Mouse (Mus musculus): ENCODE measurements around the gene Gm973. TPM values are rescaled to one million over a fixed set of nuclear protein-coding genes. Genes with fewer than 3 reads are reported as not detected.

The Gm973 gene
- polyA plus RNA-seq, 1 experiment from 2014 or later: 0.42 TPM

DNA sequence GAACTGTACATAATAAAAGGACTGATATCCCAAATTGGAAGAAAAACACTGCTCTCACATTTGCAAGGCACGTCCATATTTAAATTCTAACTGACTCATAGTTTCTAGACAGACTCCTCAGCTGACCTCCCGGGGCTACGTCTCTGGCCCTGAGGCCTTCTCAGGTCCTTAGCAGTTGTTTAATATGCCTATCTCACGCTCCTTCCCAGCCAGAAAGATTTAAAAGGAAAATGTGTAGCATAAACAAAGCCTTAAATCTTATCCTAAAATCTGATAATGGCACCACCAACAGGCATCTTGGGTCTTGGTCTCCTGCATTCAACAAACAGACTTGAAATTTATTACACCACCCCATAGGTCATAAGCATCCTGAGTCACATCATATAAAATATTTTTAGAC is 62.7 kb downstream of the Gm973 start:
- 0 out of 2 replicates have a peak overlapping the region, but pooled peaks have one; percentile 71 for H3K27ac ChIP-seq (ENCODE audit: low read depth)
- H3K4me1 ChIP-seq (replicated peaks; ENCODE audit: control insufficient read depth, insufficient read depth, low read length): peaks cover 33% of the 10 kb centered on the region
- H3K9ac ChIP-seq (ENCODE audit: low read length): no peak overlapping the region
- ATAC-seq (replicated peaks; ENCODE audit: low FRiP score, low TSS enrichment, low read depth) (no peak), DNase-seq (ENCODE audit: low spot score) (no peak)
- no peak overlapping the region for H3K4me3 ChIP-seq (ENCODE audit: low read depth, low read length)
- H3K9me3 ChIP-seq (ENCODE audit: control insufficient read depth, low read length): no peaks in the 10 kb centered on the region
- 37% methylated on average over 4 of the region's 4 CpGs for WGBS
- H3K4me2 ChIP-seq (ENCODE audit: low read length): no peak overlapping the region
- no peaks in the 10 kb centered on the region for H3K36me3 ChIP-seq (ENCODE audit: control insufficient read depth, insufficient read depth, low read length)
- no peaks in the 10 kb centered on the region for H3K27me3 ChIP-seq (replicated peaks; ENCODE audit: control insufficient read depth, insufficient read depth, low read length)

DNA sequence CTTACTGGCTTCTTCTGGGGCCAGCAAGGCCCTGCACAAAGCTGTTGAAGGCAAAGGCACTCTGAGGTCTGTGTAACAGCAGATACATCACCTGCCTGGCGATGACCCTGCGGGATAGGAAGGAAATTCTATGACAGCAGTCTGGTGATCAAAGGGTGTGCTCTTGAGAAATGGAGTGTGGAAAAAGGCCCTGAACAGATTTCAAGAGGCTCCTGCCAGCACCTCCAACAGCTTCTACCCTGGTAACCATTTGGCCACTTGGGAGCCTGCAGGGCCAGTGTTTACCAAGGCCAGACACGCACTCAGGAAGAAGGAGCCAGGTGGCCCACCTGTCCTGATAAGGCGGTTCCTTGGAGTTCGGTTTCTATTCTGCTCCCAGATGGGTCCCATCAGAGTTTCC is 63.3 kb downstream of the Gm973 start:
- peak overlapping the region; percentile 18; the same call in 1 of the 2 replicates for H3K4me2 ChIP-seq (ENCODE audit: low read length)
- no peak overlapping the region for H3K9ac ChIP-seq (ENCODE audit: low read length)
- H3K27me3 ChIP-seq (replicated peaks; ENCODE audit: control insufficient read depth, insufficient read depth, low read length): no peaks in the 10 kb centered on the region
- peak overlapping the region; percentile 71 for H3K27ac ChIP-seq (ENCODE audit: low read depth)
- H3K4me1 ChIP-seq (replicated peaks; ENCODE audit: control insufficient read depth, insufficient read depth, low read length): peaks cover 30% of the 10 kb centered on the region
- DNase-seq (ENCODE audit: low spot score) (no peak), ATAC-seq (replicated peaks; ENCODE audit: low FRiP score, low TSS enrichment, low read depth) (no peak)
- H3K36me3 ChIP-seq (ENCODE audit: control insufficient read depth, insufficient read depth, low read length): no peaks in the 10 kb centered on the region
- no peaks in the 10 kb centered on the region for H3K9me3 ChIP-seq (ENCODE audit: control insufficient read depth, low read length)
- no peak overlapping the region for H3K4me3 ChIP-seq (ENCODE audit: low read depth, low read length)
- WGBS: 28% methylated on average over 5 of the region's 5 CpGs

- Histone ChIP-seq H3K36me3 (ENCODE audit: control insufficient read depth, insufficient read depth, low read length) (no peaks in the 10 kb centered on the region), H3K27me3 (replicated peaks; ENCODE audit: control insufficient read depth, insufficient read depth, low read length) (no peaks in the 10 kb centered on the region), H3K4me2 (ENCODE audit: low read length) (peak overlapping the region; percentile 3; the same call in 1 of the 2 replicates), H3K4me1 (replicated peaks; ENCODE audit: control insufficient read depth, insufficient read depth, low read length) (peaks cover 24% of the 10 kb centered on the region), H3K4me3 (ENCODE audit: low read depth, low read length) (no peak overlapping the region), H3K27ac (ENCODE audit: low read depth) (peak overlapping the region; percentile 71), H3K9ac (ENCODE audit: low read length) (no peak overlapping the region), H3K9me3 (ENCODE audit: control insufficient read depth, low read length) (no peaks in the 10 kb centered on the region)
- DNase-seq (ENCODE audit: low spot score) (peak; percentile 74), ATAC-seq (replicated peaks; ENCODE audit: low FRiP score, low TSS enrichment, low read depth) (peak; percentile 87)
- WGBS: 9% methylated on average over 8 of the region's 8 CpGs
Observed at GRCm38 (mm10) chr1:59580131-59580751, 64.2 kb downstream of the Gm973 start.

- peak overlapping the region; percentile 71; the same call in 1 of the 2 replicates for H3K27ac ChIP-seq (ENCODE audit: low read depth)
Observed at GRCm38 (mm10) chr1:59580880-59581279, 64.8 kb downstream of the Gm973 start.

GRCm38 (mm10) chr1:59584656-59585410 is 68.8 kb downstream of the Gm973 start:
- Histone ChIP-seq H3K4me3 (ENCODE audit: low read depth, low read length) (no peak overlapping the region), H3K4me2 (ENCODE audit: low read length) (peak overlapping the region; percentile 38), H3K27ac (ENCODE audit: low read depth) (no peak overlapping the region), H3K4me1 (replicated peaks; ENCODE audit: control insufficient read depth, insufficient read depth, low read length) (peaks cover 11% of the 10 kb centered on the region), H3K9me3 (ENCODE audit: control insufficient read depth, low read length) (no peaks in the 10 kb centered on the region), H3K36me3 (ENCODE audit: control insufficient read depth, insufficient read depth, low read length) (no peaks in the 10 kb centered on the region), H3K27me3 (replicated peaks; ENCODE audit: control insufficient read depth, insufficient read depth, low read length) (no peaks in the 10 kb centered on the region), H3K9ac (ENCODE audit: low read length) (no peak overlapping the region)
- WGBS: 19% methylated on average over 18 of the region's 18 CpGs
- DNase-seq (ENCODE audit: low spot score): peak; percentile 83
- ATAC-seq (replicated peaks; ENCODE audit: low FRiP score, low TSS enrichment, low read depth): no peak

More at GRCm38 (mm10) chr1:59580880-59581279, 64.8 kb downstream of the Gm973 start:
- Histone ChIP-seq H3K36me3 (ENCODE audit: control insufficient read depth, insufficient read depth, low read length) (no peaks in the 10 kb centered on the region), H3K27me3 (replicated peaks; ENCODE audit: control insufficient read depth, insufficient read depth, low read length) (no peaks in the 10 kb centered on the region), H3K9me3 (ENCODE audit: control insufficient read depth, low read length) (no peaks in the 10 kb centered on the region), H3K9ac (ENCODE audit: low read length) (no peak overlapping the region), H3K4me3 (ENCODE audit: low read depth, low read length) (no peak overlapping the region), H3K4me2 (ENCODE audit: low read length) (no peak overlapping the region), H3K4me1 (replicated peaks; ENCODE audit: control insufficient read depth, insufficient read depth, low read length) (peaks cover 25% of the 10 kb centered on the region)
- no peak for ATAC-seq (replicated peaks; ENCODE audit: low FRiP score, low TSS enrichment, low read depth)
- 53% methylated on average over 3 of the region's 3 CpGs for WGBS
- no peak for DNase-seq (ENCODE audit: low spot score)

- Histone ChIP-seq H3K36me3 (ENCODE audit: control insufficient read depth, insufficient read depth, low read length) (no peaks in the 10 kb centered on the region), H3K27me3 (replicated peaks; ENCODE audit: control insufficient read depth, insufficient read depth, low read length) (peaks cover 19% of the 10 kb centered on the region), H3K4me1 (replicated peaks; ENCODE audit: control insufficient read depth, insufficient read depth, low read length) (peaks cover 13% of the 10 kb centered on the region; the same call in 1 of the 2 replicates), H3K4me2 (ENCODE audit: low read length) (no peak overlapping the region), H3K4me3 (ENCODE audit: low read depth, low read length) (no peak overlapping the region), H3K9ac (ENCODE audit: low read length) (no peak overlapping the region), H3K27ac (ENCODE audit: low read depth) (no peak overlapping the region), H3K9me3 (ENCODE audit: control insufficient read depth, low read length) (no peaks in the 10 kb centered on the region)
- ATAC-seq (replicated peaks; ENCODE audit: low FRiP score, low TSS enrichment, low read depth): no peak
- no peak for DNase-seq (ENCODE audit: low spot score)
- WGBS: 50% methylated on average over 1 of the region's 1 CpGs
Observed at GRCm38 (mm10) chr1:59589271-59589670, 73.2 kb downstream of the Gm973 start.

- H3K27me3 ChIP-seq (replicated peaks; ENCODE audit: control insufficient read depth, insufficient read depth, low read length): peaks cover 19% of the 10 kb centered on the region
- H3K9ac ChIP-seq (ENCODE audit: low read length): no peak overlapping the region
- no peak for ATAC-seq (replicated peaks; ENCODE audit: low FRiP score, low TSS enrichment, low read depth)
- H3K9me3 ChIP-seq (ENCODE audit: control insufficient read depth, low read length): no peaks in the 10 kb centered on the region
- no peak for DNase-seq (ENCODE audit: low spot score)
- H3K4me2 ChIP-seq (ENCODE audit: low read length): peak overlapping the region; percentile 22
- no peaks in the 10 kb centered on the region for H3K36me3 ChIP-seq (ENCODE audit: control insufficient read depth, insufficient read depth, low read length)
- WGBS: 20% methylated on average over 10 of the region's 10 CpGs
- no peak overlapping the region for H3K27ac ChIP-seq (ENCODE audit: low read depth)
- peaks cover 9% of the 10 kb centered on the region; the same call in 1 of the 2 replicates for H3K4me1 ChIP-seq (replicated peaks; ENCODE audit: control insufficient read depth, insufficient read depth, low read length)
- H3K4me3 ChIP-seq (ENCODE audit: low read depth, low read length): no peak overlapping the region
Observed at GRCm38 (mm10) chr1:59592359-59592758, 76.3 kb downstream of the Gm973 start.

- DNase-seq (ENCODE audit: low spot score): no peak
- no peak overlapping the region; the same call in 1 of the 2 replicates for H3K4me2 ChIP-seq (ENCODE audit: low read length)
- H3K4me1 ChIP-seq (replicated peaks; ENCODE audit: control insufficient read depth, insufficient read depth, low read length): peaks cover 9% of the 10 kb centered on the region; the same call in 1 of the 2 replicates
- ATAC-seq (replicated peaks; ENCODE audit: low FRiP score, low TSS enrichment, low read depth): no peak
- WGBS: 37% methylated on average over 12 of the region's 12 CpGs
- H3K4me3 ChIP-seq (ENCODE audit: low read depth, low read length): no peak overlapping the region
- H3K27me3 ChIP-seq (replicated peaks; ENCODE audit: control insufficient read depth, insufficient read depth, low read length): peaks cover 19% of the 10 kb centered on the region
- H3K27ac ChIP-seq (ENCODE audit: low read depth): no peak overlapping the region
- no peaks in the 10 kb centered on the region for H3K36me3 ChIP-seq (ENCODE audit: control insufficient read depth, insufficient read depth, low read length)
- no peaks in the 10 kb centered on the region for H3K9me3 ChIP-seq (ENCODE audit: control insufficient read depth, low read length)
- no peak overlapping the region for H3K9ac ChIP-seq (ENCODE audit: low read length)
Observed at GRCm38 (mm10) chr1:59592876-59593275, 76.8 kb downstream of the Gm973 start.

Measured in intestine, embryonic 14.5 days (tissue).